Mouse (Mus musculus) hindbrain, embryonic 14.5 days (tissue): ENCODE data around the gene AC161166.1. TPM values are rescaled to one million over a fixed set of nuclear protein-coding genes. Genes with fewer than 3 reads are reported as not detected.

Source experiments
- ATAC-seq: fragments of 200-750 bp; cut with Nextera tagmentation; 2 replicates; pipeline ENCODE4 v1.8.0; 2017; ENCODE audit warnings: moderate number of reproducible peaks, mild to moderate bottlenecking, moderate TSS enrichment, moderate library complexity; ENCODE audit not compliant: low FRiP score
- DNase-seq: peaks from one replicate; pipeline ENCODE4 v3.0.0-alpha.2; 2015; ENCODE audit warnings: low spot score
- H3K27ac ChIP-seq: fragments of 300-500 bp; sonication (generic); 2 replicates; pipeline ENCODE4 v1.5.1; 2014; ENCODE audit warnings: mild to moderate bottlenecking, moderate library complexity
- H3K27me3 ChIP-seq: fragments of 300-500 bp; sonication (generic); 2 replicates; pipeline ENCODE4 v1.6.1; 2014; ENCODE audit warnings: mild to moderate bottlenecking, low read length, mixed read lengths; ENCODE audit not compliant: control insufficient read depth, insufficient read depth
- H3K36me3 ChIP-seq: fragments of 300-500 bp; sonication (generic); replicated peaks from 2 replicates; pipeline ENCODE4 v1.6.1; 2014; ENCODE audit not compliant: control insufficient read depth, insufficient read depth
- H3K4me1 ChIP-seq: fragments of 300-500 bp; sonication (generic); replicated peaks from 2 replicates; pipeline ENCODE4 v1.6.1; 2014; ENCODE audit warnings: antibody characterized with exemption, low read length, mixed read lengths; ENCODE audit not compliant: control insufficient read depth, insufficient read depth
- H3K4me2 ChIP-seq: fragments of 300-500 bp; sonication (generic); replicated peaks from 2 replicates; pipeline ENCODE4 v1.6.1; 2014; ENCODE audit warnings: mild to moderate bottlenecking, moderate library complexity
- H3K4me3 ChIP-seq: fragments of 300-500 bp; sonication (generic); replicated peaks from 2 replicates; pipeline ENCODE4 v1.5.1; 2014; ENCODE audit warnings: mild to moderate bottlenecking, low read length
- H3K9ac ChIP-seq: fragments of 300-500 bp; sonication (generic); 2 replicates; pipeline ENCODE4 v1.6.1; 2014
- H3K9me3 ChIP-seq: fragments of 300-500 bp; sonication (generic); 2 replicates; pipeline ENCODE4 v1.6.1; 2016; ENCODE audit warnings: low read length; ENCODE audit not compliant: control insufficient read depth
- WGBS: fragments of 180-500 bp; shearing (Covaris S2); extraction: QIAGEN DNeasy Blood & Tissue Kit; methylation state at CpG from one replicate; pipeline ENCODE4 v1.1.7; 2014; 5-methylcytosine and 5-hydroxymethylcytosine counted together
- polyA plus RNA-seq: library from polyadenylated mRNA; unstranded; fragments of >200 nt; fragmentation: Nextera tagmentation; extraction: Ambion mirVana; gene quantifications from 2 replicates; pipeline ENCODE4 v1.2.1, GENCODE M21; 2014

Gene AC161166.1
- polyA plus RNA-seq, 1 experiment from 2014 or later: 0.98 TPM

DNA sequence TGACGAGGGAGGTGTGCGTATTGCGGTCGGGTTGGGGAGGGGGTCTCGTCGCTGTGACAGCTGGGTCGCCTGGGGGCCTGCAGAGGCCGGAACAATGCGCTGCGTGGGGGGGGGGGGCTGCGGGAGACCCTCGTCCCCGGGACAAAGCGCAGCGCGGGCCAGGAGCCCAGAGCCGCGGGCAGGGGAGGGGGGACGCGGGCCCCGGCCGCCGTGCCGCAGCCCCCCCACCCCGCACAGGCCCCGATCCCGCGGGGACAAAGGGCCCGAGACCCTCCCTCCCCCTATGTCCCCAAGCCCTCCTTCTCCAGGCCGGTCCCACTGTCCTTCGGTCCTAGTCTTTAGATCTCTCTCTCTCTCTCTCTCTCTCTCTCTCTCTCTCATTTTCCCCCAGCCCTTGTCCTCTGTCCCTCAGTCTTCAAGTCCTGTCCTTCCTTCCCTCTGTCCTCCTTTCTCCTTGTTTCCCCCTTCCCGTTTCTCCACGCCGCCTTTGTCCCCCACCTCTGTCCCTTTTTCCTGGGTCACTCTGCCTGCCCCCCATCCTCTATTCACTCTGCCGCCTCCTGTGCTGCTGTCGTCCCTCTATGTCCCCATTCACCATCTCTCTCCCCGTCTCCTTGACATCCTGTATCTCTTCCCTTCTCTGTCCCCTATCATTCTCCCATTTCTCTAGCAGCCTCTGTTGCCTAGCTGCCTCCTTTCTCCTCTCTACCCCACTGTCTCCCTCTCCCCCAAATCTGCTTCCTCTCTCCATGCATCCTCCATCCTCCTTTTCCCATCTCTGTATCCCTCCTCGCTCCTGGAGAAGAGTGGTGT lies 29.8 kb downstream of the AC161166.1 start:
- DNase-seq (no peak), ATAC-seq (peak; percentile 48)
- H3K4me2 ChIP-seq: peak overlapping the region; percentile 76
- peak overlapping the region; percentile 93 for H3K9ac ChIP-seq
- H3K4me1 ChIP-seq: peaks cover 62% of the 10 kb centered on the region
- WGBS: under 1% methylated on average over 15 of the region's 38 CpGs
- H3K27ac ChIP-seq: peak overlapping the region; percentile 86
- H3K27me3 ChIP-seq: no peaks in the 10 kb centered on the region
- H3K9me3 ChIP-seq: no peaks in the 10 kb centered on the region
- no peaks in the 10 kb centered on the region for H3K36me3 ChIP-seq
- H3K4me3 ChIP-seq: peak overlapping the region; percentile 84

DNA sequence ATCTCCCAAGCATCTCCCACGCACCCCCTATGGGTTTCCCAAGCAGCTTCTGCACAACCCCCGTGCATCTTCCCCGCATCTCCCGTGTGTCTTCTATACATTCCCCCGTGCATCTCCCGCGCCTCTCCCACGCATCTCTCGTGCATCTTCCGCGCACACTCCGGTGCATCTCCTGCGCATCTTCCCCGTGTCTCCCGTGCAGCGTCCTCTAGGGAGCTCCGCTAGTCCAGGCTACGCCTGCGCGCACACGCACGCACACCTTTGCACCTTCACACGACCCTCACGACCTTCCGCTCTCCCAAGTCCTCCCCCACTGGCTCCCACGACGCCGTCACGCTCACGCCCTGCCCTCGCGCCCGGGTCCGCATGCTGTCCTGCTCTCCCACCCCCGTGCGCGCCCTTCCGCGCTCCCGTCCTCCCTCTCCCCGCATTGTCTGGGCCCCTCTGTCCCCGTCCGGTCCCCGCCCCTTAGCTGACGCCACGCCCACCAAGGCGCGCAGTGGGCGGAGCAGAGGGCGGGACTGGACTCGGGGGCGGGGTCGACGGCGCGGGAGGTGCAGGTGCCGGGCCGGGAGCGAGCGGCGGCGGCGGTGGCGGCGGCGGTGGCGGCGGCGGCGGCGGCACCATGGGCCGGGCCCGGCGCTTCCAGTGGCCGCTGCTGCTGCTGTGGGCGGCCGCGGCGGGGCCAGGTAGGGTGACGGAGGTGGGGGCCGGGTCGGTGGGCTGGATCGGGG lies 30.6 kb downstream of the AC161166.1 start, which contains the start of gene Cadm4:
Gene Cadm4 (plus strand): TSS at position 550 of the 734 bp plus-strand sequence.
- H3K4me3 ChIP-seq: peak within 1 kb of the TSS; percentile 84
- peak within 1 kb of the TSS; percentile 93 for H3K9ac ChIP-seq
- peak; percentile 86 for ATAC-seq
- H3K4me1 ChIP-seq: peaks cover 54% of the 10 kb centered on the region
- H3K36me3 ChIP-seq: no peaks in the 10 kb centered on the region
- peak; percentile 91 for DNase-seq
- no peaks in the 10 kb centered on the region for H3K9me3 ChIP-seq
- under 1% methylated on average over 56 of the region's 83 CpGs for WGBS
- no peaks in the 10 kb centered on the region for H3K27me3 ChIP-seq
- H3K4me2 ChIP-seq: peak within 1 kb of the TSS; percentile 76
- peak within 1 kb of the TSS; percentile 86 for H3K27ac ChIP-seq

DNA sequence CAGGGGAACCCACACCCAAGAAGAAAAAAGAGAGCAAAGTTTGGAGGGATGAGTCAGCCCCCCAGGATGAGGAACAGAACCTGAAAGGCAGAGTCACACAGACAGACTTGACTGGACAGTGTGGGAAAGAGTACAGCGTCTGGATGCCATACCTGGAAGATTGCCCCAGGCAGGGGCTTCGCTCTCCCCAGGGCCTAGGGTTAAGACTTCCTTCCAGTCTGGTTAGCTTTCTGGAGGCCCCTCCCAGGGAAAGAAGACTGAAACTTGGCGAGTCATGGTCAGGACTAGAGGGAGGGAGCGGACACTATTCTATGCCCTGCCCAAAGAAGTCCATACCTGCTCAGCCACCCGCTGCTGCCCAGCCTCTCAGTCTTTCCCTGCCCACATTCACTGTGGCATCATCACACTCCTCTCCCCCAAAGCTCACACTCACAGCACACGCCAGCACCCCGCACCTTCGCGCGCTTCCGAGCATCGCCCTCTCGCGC lies 31.2 kb downstream of the AC161166.1 start:
- H3K9me3 ChIP-seq: no peaks in the 10 kb centered on the region
- WGBS: 11% methylated on average over 14 of the region's 14 CpGs
- no peaks in the 10 kb centered on the region for H3K27me3 ChIP-seq
- H3K4me2 ChIP-seq: peak overlapping the region; percentile 76
- peak overlapping the region; percentile 84 for H3K4me3 ChIP-seq
- H3K9ac ChIP-seq: peak overlapping the region; percentile 93
- DNase-seq (no peak), ATAC-seq (peak; percentile 1; the same call in 1 of the 2 replicates)
- H3K36me3 ChIP-seq: no peaks in the 10 kb centered on the region
- peaks cover 49% of the 10 kb centered on the region for H3K4me1 ChIP-seq
- peak overlapping the region; percentile 86 for H3K27ac ChIP-seq

DNA sequence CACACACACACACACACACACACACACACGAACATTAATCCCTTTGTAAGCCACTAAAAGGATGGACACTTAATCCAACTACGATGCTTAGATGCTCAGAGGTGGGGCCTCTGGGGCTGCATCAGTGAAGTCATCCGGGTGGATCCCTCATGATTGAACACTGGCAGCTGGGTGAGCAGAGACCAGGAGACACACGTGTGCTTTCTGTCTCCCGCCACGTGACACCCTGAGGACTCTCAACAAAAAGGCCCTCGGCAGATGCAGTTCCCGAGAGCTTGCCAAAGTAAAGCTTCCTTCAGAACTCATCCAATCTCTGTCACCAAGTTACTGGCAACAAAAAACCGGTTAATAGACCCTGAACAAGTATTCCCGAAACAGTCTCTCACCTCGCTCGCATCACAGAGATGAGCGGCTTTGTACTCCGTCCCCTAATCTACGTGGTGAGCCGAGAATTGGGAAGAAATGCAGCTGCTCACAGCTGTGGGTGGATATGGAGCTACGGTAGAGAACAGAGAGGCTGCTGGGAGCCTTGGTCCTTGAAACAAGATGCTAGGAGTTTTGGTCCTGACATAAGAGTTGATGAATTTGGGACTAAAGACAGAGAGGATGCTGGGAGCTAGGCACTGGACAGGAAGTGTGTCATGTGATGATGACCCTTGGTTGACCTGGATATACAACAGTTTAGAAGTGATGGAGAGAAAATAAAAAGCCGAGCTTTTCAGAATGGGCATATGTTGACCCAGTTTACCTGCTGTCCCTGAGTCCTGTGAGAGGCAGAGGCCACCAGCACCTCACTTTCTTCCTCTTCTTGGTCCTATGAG lies 31.9 kb downstream of the AC161166.1 start:
- peak overlapping the region; percentile 28; the same call in 1 of the 2 replicates for H3K9ac ChIP-seq
- DNase-seq: no peak
- H3K9me3 ChIP-seq: no peaks in the 10 kb centered on the region
- H3K4me3 ChIP-seq: peak overlapping the region; percentile 84
- H3K4me2 ChIP-seq: peak overlapping the region; percentile 76
- no peak for ATAC-seq
- H3K36me3 ChIP-seq: no peaks in the 10 kb centered on the region
- H3K27ac ChIP-seq: 0 out of 2 replicates have a peak overlapping the region, but pooled peaks have one; percentile 14
- WGBS: 53% methylated on average over 18 of the region's 18 CpGs
- H3K27me3 ChIP-seq: no peaks in the 10 kb centered on the region
- peaks cover 42% of the 10 kb centered on the region for H3K4me1 ChIP-seq

DNA sequence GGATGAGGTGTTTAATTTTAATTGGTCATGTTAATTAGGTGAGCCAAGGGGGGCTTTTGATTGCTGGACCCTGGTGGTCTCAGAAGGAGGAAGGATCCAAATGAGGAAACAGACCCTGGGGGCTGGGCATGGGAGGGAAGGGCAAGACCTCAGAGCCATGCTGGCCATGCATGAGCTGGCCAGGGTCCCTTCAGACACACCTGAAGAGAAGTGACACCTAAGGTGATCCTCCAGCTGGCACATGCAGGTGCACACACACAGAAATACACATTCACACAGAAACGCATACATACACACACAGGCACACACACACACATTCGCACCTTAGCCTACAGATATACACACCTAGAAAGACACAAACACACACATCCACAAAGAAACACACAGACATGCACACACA lies 32.6 kb downstream of the AC161166.1 start:
- DNase-seq (no peak), ATAC-seq (no peak)
- H3K4me2 ChIP-seq: peak overlapping the region; percentile 76
- H3K9ac ChIP-seq: no peak overlapping the region
- H3K9me3 ChIP-seq: no peaks in the 10 kb centered on the region
- 0 out of 2 replicates have a peak overlapping the region, but pooled peaks have one; percentile 84 for H3K4me3 ChIP-seq
- H3K27me3 ChIP-seq: no peaks in the 10 kb centered on the region
- H3K27ac ChIP-seq: 0 out of 2 replicates have a peak overlapping the region, but pooled peaks have one; percentile 14
- no peaks in the 10 kb centered on the region for H3K36me3 ChIP-seq
- peaks cover 35% of the 10 kb centered on the region for H3K4me1 ChIP-seq
- WGBS: 95% methylated on average over 2 of the region's 2 CpGs

DNA sequence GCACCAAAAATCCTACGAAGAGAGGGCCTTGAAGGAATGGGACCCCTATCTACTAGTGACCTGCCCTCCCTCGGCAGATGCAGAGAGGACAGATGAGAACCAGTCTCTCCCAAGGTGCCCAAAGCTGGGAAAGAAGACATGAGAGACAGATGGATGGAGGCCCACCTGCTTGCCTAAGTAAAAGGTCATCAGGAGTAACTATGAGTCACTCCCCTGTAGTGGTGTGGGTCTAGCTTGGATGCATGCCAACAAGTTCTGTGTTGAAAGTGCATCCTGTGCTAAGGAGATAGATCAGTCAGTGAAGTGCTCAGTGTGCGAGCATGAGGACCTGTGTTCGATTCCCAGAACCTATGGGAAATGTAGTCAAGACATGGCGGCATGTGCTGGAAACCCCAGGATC lies 33.3 kb downstream of the AC161166.1 start:
- no peak overlapping the region for H3K4me2 ChIP-seq
- 90% methylated on average over 5 of the region's 5 CpGs for WGBS
- peaks cover 28% of the 10 kb centered on the region for H3K4me1 ChIP-seq
- no peak overlapping the region for H3K4me3 ChIP-seq
- ATAC-seq: no peak
- H3K36me3 ChIP-seq: no peaks in the 10 kb centered on the region
- no peak overlapping the region for H3K9ac ChIP-seq
- no peaks in the 10 kb centered on the region for H3K27me3 ChIP-seq
- H3K9me3 ChIP-seq: no peaks in the 10 kb centered on the region
- no peak for DNase-seq
- no peak overlapping the region for H3K27ac ChIP-seq

DNA sequence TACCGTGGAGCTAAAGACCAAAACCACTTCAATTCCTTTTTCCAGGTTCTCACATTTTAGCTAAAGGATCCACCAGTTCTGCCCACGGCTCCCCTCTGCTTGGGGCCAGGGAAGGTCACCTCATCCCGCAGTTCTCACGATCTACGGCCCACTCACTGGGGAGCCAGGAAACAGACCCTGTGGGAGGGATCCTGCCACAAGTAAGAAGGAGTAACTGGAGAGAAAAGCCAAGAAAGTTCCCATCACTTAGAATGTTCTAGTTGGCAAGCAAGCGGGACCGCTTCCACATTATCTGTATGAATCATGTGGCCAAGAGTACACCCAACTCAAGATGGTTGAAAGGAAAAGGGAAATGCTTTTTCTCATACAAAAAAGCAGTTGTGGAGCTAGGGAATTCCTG lies 35.4 kb downstream of the AC161166.1 start:
- Histone ChIP-seq H3K4me1 (peaks cover 16% of the 10 kb centered on the region), H3K4me3 (no peak overlapping the region), H3K4me2 (no peak overlapping the region), H3K9me3 (no peaks in the 10 kb centered on the region), H3K27me3 (no peaks in the 10 kb centered on the region), H3K27ac (no peak overlapping the region), H3K9ac (no peak overlapping the region), H3K36me3 (no peaks in the 10 kb centered on the region)
- 85% methylated on average over 7 of the region's 7 CpGs for WGBS
- DNase-seq (no peak), ATAC-seq (no peak)

DNA sequence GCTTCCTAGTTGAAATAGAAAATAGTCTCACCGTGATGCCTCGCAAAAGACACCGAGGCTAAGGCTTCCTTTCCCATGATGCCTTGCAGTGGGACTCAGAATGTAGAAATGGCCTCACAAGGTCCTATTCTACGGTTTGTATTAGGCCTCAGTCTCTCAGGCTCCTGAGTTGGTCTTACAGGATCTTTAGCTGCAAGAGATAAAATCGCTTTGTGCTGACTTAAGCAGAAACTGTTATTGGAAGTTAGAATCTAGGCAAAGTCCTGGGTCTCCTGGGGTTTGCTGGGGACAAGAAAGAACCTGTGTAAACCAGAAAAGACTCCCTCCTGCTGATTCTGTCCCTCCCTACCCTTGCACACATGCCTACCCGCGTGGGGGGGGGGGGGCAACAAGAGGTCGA lies 35.9 kb downstream of the AC161166.1 start:
- H3K36me3 ChIP-seq: no peaks in the 10 kb centered on the region
- ATAC-seq: no peak
- H3K9ac ChIP-seq: no peak overlapping the region
- peaks cover 16% of the 10 kb centered on the region for H3K4me1 ChIP-seq
- H3K4me3 ChIP-seq: no peak overlapping the region
- H3K4me2 ChIP-seq: no peak overlapping the region
- no peaks in the 10 kb centered on the region for H3K9me3 ChIP-seq
- H3K27me3 ChIP-seq: no peaks in the 10 kb centered on the region
- DNase-seq: no peak
- 80% methylated on average over 8 of the region's 8 CpGs for WGBS
- no peak overlapping the region for H3K27ac ChIP-seq
